Mouse (Mus musculus) stomach, embryonic 16.5 days (tissue): ENCODE measurements at regions not wholly inside any gene's neighbourhood (a gene's known extent, or its start where the extent isn't known, plus 50 kb on each side); places are given as distances from the start of the nearest gene placed in this dataset.

ENCODE experiments used
- ATAC-seq: fragments of 200-750 bp; cut with Nextera tagmentation; 2 replicates; pipeline ENCODE4 v1.8.0; 2017; ENCODE audit warnings: moderate number of reproducible peaks, moderate TSS enrichment; ENCODE audit not compliant: insufficient read depth, low FRiP score
- H3K27ac ChIP-seq: fragments of 300-500 bp; sonication (generic); 2 replicates; pipeline ENCODE4 v1.5.1; 2014; ENCODE audit warnings: low read length
- H3K27me3 ChIP-seq: fragments of 300-500 bp; sonication (generic); 2 replicates; pipeline ENCODE4 v1.6.1; 2014; ENCODE audit warnings: low read length, control low read depth, mixed read lengths; ENCODE audit not compliant: control insufficient read depth, insufficient read depth
- H3K36me3 ChIP-seq: fragments of 300-500 bp; sonication (generic); 2 replicates; pipeline ENCODE4 v1.6.1; 2014; ENCODE audit warnings: low read length; ENCODE audit not compliant: control insufficient read depth, insufficient read depth
- H3K4me1 ChIP-seq: fragments of 300-500 bp; sonication (generic); 2 replicates; pipeline ENCODE4 v1.6.1; 2014; ENCODE audit warnings: low read length, control low read depth, mixed read lengths; ENCODE audit not compliant: control insufficient read depth, insufficient read depth
- H3K4me2 ChIP-seq: fragments of 300-500 bp; sonication (generic); 2 replicates; pipeline ENCODE4 v1.6.1; 2014; ENCODE audit warnings: low read depth, low read length, mixed read lengths
- H3K4me3 ChIP-seq: fragments of 300-500 bp; sonication (generic); replicated peaks from 2 replicates; pipeline ENCODE4 v1.5.1; 2014; ENCODE audit warnings: mild to moderate bottlenecking, low read length
- H3K9ac ChIP-seq: fragments of 300-500 bp; sonication (generic); 2 replicates; pipeline ENCODE4 v1.6.1; 2014; ENCODE audit warnings: low read length
- H3K9me3 ChIP-seq: fragments of 300-500 bp; sonication (generic); replicated peaks from 2 replicates; pipeline ENCODE4 v1.6.1; 2016; ENCODE audit warnings: low read length, control low read depth; ENCODE audit not compliant: control insufficient read depth
- WGBS: fragments of 180-500 bp; shearing (Covaris S2); extraction: QIAGEN DNeasy Blood & Tissue Kit; methylation state at CpG from one replicate; pipeline ENCODE4 v1.1.7; 2014; 5-methylcytosine and 5-hydroxymethylcytosine counted together

GRCm38 (mm10) chr3:137520191-137520590 lies 101.2 kb upstream of the Ddit4l start:
- Histone ChIP-seq H3K27ac (no peak overlapping the region), H3K4me1 (0 out of 2 replicates have a peak, but pooled peaks cover 5% of the 10 kb centered on the region), H3K9me3 (no peaks in the 10 kb centered on the region), H3K4me2 (no peak overlapping the region), H3K4me3 (no peak overlapping the region), H3K36me3 (no peaks in the 10 kb centered on the region), H3K9ac (no peak overlapping the region), H3K27me3 (no peaks in the 10 kb centered on the region)
- WGBS, result 84% methylated on average over 1 of the region's 1 CpGs
- ATAC-seq, result no peak

- no peaks in the 10 kb centered on the region for H3K27me3 ChIP-seq
- no peaks in the 10 kb centered on the region for H3K36me3 ChIP-seq
- H3K9me3 ChIP-seq, result no peaks in the 10 kb centered on the region
- no peak for ATAC-seq
- no peak overlapping the region for H3K27ac ChIP-seq
- no peak overlapping the region for H3K4me2 ChIP-seq
- H3K9ac ChIP-seq, result no peak overlapping the region
- no peaks in the 10 kb centered on the region for H3K4me1 ChIP-seq
- no peak overlapping the region for H3K4me3 ChIP-seq
- WGBS, result 75% methylated on average over 12 of the region's 12 CpGs
Observed at GRCm38 (mm10) chr3:137525606-137526575, 95.5 kb upstream of the Ddit4l start.

GRCm38 (mm10) chr3:137529592-137529960 lies 91.8 kb upstream of the Ddit4l start:
- no peak overlapping the region for H3K9ac ChIP-seq
- no peak for ATAC-seq

GRCm38 (mm10) chr3:137529961-137530609 lies 91.3 kb upstream of the Ddit4l start:
- no peak overlapping the region for H3K27ac ChIP-seq
- no peaks in the 10 kb centered on the region for H3K27me3 ChIP-seq
- ATAC-seq, result no peak
- no peaks in the 10 kb centered on the region for H3K36me3 ChIP-seq
- H3K4me3 ChIP-seq, result no peak overlapping the region
- H3K9me3 ChIP-seq, result no peaks in the 10 kb centered on the region
- no peaks in the 10 kb centered on the region for H3K4me1 ChIP-seq
- H3K9ac ChIP-seq, result no peak overlapping the region
- WGBS, result 63% methylated on average over 7 of the region's 7 CpGs
- no peak overlapping the region for H3K4me2 ChIP-seq

More at GRCm38 (mm10) chr3:137529592-137529960, 91.8 kb upstream of the Ddit4l start:
- WGBS, result 46% methylated on average over 2 of the region's 2 CpGs
- H3K36me3 ChIP-seq, result no peaks in the 10 kb centered on the region
- no peaks in the 10 kb centered on the region for H3K4me1 ChIP-seq
- H3K27ac ChIP-seq, result no peak overlapping the region
- no peaks in the 10 kb centered on the region for H3K9me3 ChIP-seq
- no peaks in the 10 kb centered on the region for H3K27me3 ChIP-seq
- H3K4me3 ChIP-seq, result no peak overlapping the region
- H3K4me2 ChIP-seq, result no peak overlapping the region

- no peak for ATAC-seq
- H3K36me3 ChIP-seq, result no peaks in the 10 kb centered on the region
- no peaks in the 10 kb centered on the region for H3K4me1 ChIP-seq
- no peak overlapping the region for H3K4me3 ChIP-seq
- no peak overlapping the region for H3K9ac ChIP-seq
- H3K27me3 ChIP-seq, result no peaks in the 10 kb centered on the region
- no peaks in the 10 kb centered on the region for H3K9me3 ChIP-seq
- no peak overlapping the region for H3K4me2 ChIP-seq
- WGBS, result 69% methylated on average over 3 of the region's 3 CpGs
- no peak overlapping the region for H3K27ac ChIP-seq
Observed at GRCm38 (mm10) chr3:137541666-137542065, 79.7 kb upstream of the Ddit4l start.

- no peaks in the 10 kb centered on the region for H3K27me3 ChIP-seq
- 59% methylated on average over 1 of the region's 1 CpGs for WGBS
- H3K4me3 ChIP-seq, result no peak overlapping the region
- H3K9me3 ChIP-seq, result no peaks in the 10 kb centered on the region
- no peak overlapping the region for H3K4me2 ChIP-seq
- no peaks in the 10 kb centered on the region for H3K4me1 ChIP-seq
- no peaks in the 10 kb centered on the region for H3K36me3 ChIP-seq
- H3K9ac ChIP-seq, result no peak overlapping the region
- no peak for ATAC-seq
- no peak overlapping the region for H3K27ac ChIP-seq
Observed at GRCm38 (mm10) chr3:137542343-137542742, 79.1 kb upstream of the Ddit4l start.

- ATAC-seq, result no peak
- H3K4me2 ChIP-seq, result peak overlapping the region; percentile 48
- H3K4me1 ChIP-seq, result no peaks in the 10 kb centered on the region
- H3K4me3 ChIP-seq, result peak overlapping the region; percentile 8; the same call in 1 of the 2 replicates
- no peaks in the 10 kb centered on the region for H3K36me3 ChIP-seq
- 10% methylated on average over 12 of the region's 12 CpGs for WGBS
- H3K9me3 ChIP-seq, result no peaks in the 10 kb centered on the region
- H3K9ac ChIP-seq, result 0 out of 2 replicates have a peak overlapping the region, but pooled peaks have one; percentile 6
- no peaks in the 10 kb centered on the region for H3K27me3 ChIP-seq
- H3K27ac ChIP-seq, result peak overlapping the region; percentile 5; the same call in 1 of the 2 replicates
Observed at GRCm38 (mm10) chr3:137547414-137547877, 74.0 kb upstream of the Ddit4l start.

GRCm38 (mm10) chr3:137547938-137548337 lies 73.5 kb upstream of the Ddit4l start:
- H3K4me1 ChIP-seq, result no peaks in the 10 kb centered on the region
- H3K27me3 ChIP-seq, result no peaks in the 10 kb centered on the region
- H3K9me3 ChIP-seq, result no peaks in the 10 kb centered on the region
- WGBS, result 6% methylated on average over 6 of the region's 6 CpGs
- ATAC-seq, result no peak
- H3K4me2 ChIP-seq, result peak overlapping the region; percentile 48
- peak overlapping the region; percentile 8; the same call in 1 of the 2 replicates for H3K4me3 ChIP-seq
- H3K36me3 ChIP-seq, result no peaks in the 10 kb centered on the region
- 0 out of 2 replicates have a peak overlapping the region, but pooled peaks have one; percentile 6 for H3K9ac ChIP-seq
- peak overlapping the region; percentile 5 for H3K27ac ChIP-seq

- Histone ChIP-seq H3K9ac (no peak overlapping the region), H3K4me2 (no peak overlapping the region), H3K4me3 (no peak overlapping the region), H3K36me3 (no peaks in the 10 kb centered on the region), H3K4me1 (no peaks in the 10 kb centered on the region), H3K9me3 (no peaks in the 10 kb centered on the region), H3K27me3 (no peaks in the 10 kb centered on the region), H3K27ac (no peak overlapping the region)
- ATAC-seq, result no peak
- WGBS, result 89% methylated on average over 4 of the region's 4 CpGs
Observed at GRCm38 (mm10) chr3:137550708-137551107, 70.7 kb upstream of the Ddit4l start.
